Mouse (Mus musculus): ENCODE measurements at regions not wholly inside any gene's neighbourhood (a gene's known extent, or its start where the extent isn't known, plus 50 kb on each side); places are given as distances from the start of the nearest gene placed in this dataset.
A peak's percentile ranks its signal among the peaks of the same experiment; 100 is the strongest.

GRCm38 (mm10) chr3:42065962-42066361 is 323.6 kb downstream of the D3Ertd751e start:
- 63% methylated on average over 3 of the region's 3 CpGs for WGBS
- no peak for ATAC-seq (ENCODE audit: insufficient number of reproducible peaks, insufficient read depth, low FRiP score, low read depth)

GRCm38 (mm10) chr3:42067036-42067435 is 324.6 kb downstream of the D3Ertd751e start:
- Histone ChIP-seq H3K27ac (ENCODE audit: low read length) (no peak overlapping the region), H3K4me2 (replicated peaks; ENCODE audit: low read depth, low read length) (no peak overlapping the region), H3K36me3 (ENCODE audit: control insufficient read depth, insufficient read depth, low read length) (no peaks in the 10 kb centered on the region), H3K4me1 (ENCODE audit: control insufficient read depth, insufficient read depth, low read length) (no peaks in the 10 kb centered on the region), H3K4me3 (ENCODE audit: low read depth, low read length) (no peak overlapping the region), H3K9ac (replicated peaks; ENCODE audit: low read depth, low read length) (no peak overlapping the region), H3K9me3 (ENCODE audit: control insufficient read depth, low read depth, low read length) (no peaks in the 10 kb centered on the region), H3K27me3 (ENCODE audit: control insufficient read depth, insufficient read depth, low read length) (no peaks in the 10 kb centered on the region)
- 79% methylated on average over 5 of the region's 5 CpGs for WGBS
- ATAC-seq (ENCODE audit: insufficient number of reproducible peaks, insufficient read depth, low FRiP score, low read depth), result no peak

More at GRCm38 (mm10) chr3:42065962-42066361, 323.6 kb downstream of the D3Ertd751e start:
- H3K27ac ChIP-seq (ENCODE audit: low read length), result no peak overlapping the region
- no peaks in the 10 kb centered on the region for H3K4me1 ChIP-seq (ENCODE audit: control insufficient read depth, insufficient read depth, low read length)
- H3K4me3 ChIP-seq (ENCODE audit: low read depth, low read length), result no peak overlapping the region
- H3K4me2 ChIP-seq (replicated peaks; ENCODE audit: low read depth, low read length), result no peak overlapping the region
- H3K27me3 ChIP-seq (ENCODE audit: control insufficient read depth, insufficient read depth, low read length), result no peaks in the 10 kb centered on the region
- no peaks in the 10 kb centered on the region for H3K36me3 ChIP-seq (ENCODE audit: control insufficient read depth, insufficient read depth, low read length)
- no peaks in the 10 kb centered on the region for H3K9me3 ChIP-seq (ENCODE audit: control insufficient read depth, low read depth, low read length)
- H3K9ac ChIP-seq (replicated peaks; ENCODE audit: low read depth, low read length), result no peak overlapping the region

- 33% methylated on average over 11 of the region's 11 CpGs for WGBS
- Histone ChIP-seq H3K4me1 (ENCODE audit: control insufficient read depth, insufficient read depth, low read length) (no peaks in the 10 kb centered on the region), H3K4me3 (ENCODE audit: low read depth, low read length) (no peak overlapping the region), H3K9ac (replicated peaks; ENCODE audit: low read depth, low read length) (no peak overlapping the region), H3K9me3 (ENCODE audit: control insufficient read depth, low read depth, low read length) (no peaks in the 10 kb centered on the region), H3K4me2 (replicated peaks; ENCODE audit: low read depth, low read length) (0 out of 2 replicates have a peak overlapping the region, but pooled peaks have one; percentile 2), H3K27ac (ENCODE audit: low read length) (no peak overlapping the region), H3K27me3 (ENCODE audit: control insufficient read depth, insufficient read depth, low read length) (no peaks in the 10 kb centered on the region), H3K36me3 (ENCODE audit: control insufficient read depth, insufficient read depth, low read length) (no peaks in the 10 kb centered on the region)
- ATAC-seq (ENCODE audit: insufficient number of reproducible peaks, insufficient read depth, low FRiP score, low read depth), result no peak
These were observed 332.3 kb downstream of the D3Ertd751e start for GRCm38 (mm10) chr3:42074532-42075287.

DNA sequence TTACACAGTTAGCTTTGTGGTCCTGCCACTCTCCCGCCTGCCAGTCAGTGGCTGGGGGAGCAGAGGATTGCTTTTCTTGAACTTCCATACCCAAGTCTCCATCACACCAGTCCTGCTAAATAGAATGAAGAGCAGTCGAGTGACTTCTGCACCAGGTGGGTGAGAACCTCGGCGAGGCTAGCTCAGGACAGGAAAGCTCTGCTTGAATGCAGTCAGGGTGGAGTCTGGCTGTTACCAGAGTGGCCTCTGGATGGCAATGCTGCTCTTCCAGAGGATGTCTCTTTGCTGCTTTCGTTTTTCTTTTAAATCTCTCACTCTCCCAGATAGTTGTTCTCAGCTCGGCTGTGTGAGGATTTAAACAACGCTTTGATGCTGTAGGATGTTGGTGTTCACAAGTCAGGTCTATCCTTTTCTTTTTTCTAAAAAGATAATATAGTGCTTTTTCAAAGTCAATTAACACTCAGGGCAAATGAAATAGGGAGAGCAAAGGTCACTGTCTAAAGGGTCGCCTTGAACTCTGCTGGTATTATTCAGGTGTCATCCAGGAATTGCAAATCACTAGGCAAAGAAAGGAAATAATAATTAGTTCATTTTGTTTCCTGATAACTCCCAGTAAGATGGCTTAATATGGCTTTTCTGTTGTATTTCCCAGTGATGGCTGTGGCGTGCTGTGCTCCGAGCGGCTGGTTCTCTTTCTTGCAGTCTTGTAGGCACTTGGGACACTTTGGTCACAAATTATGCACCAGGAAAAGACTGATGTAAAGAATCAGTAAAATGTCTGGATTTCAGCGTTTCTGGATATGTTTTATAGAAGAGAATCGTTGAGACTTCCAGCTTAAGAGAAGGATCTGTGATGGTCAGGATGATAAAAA is 368.8 kb downstream of the D3Ertd751e start:
- Histone ChIP-seq H3K4me1 (ENCODE audit: control insufficient read depth, insufficient read depth, low read length) (no peaks in the 10 kb centered on the region), H3K27ac (ENCODE audit: low read length) (no peak overlapping the region), H3K4me3 (ENCODE audit: low read depth, low read length) (no peak overlapping the region), H3K9ac (replicated peaks; ENCODE audit: low read depth, low read length) (no peak overlapping the region), H3K9me3 (ENCODE audit: control insufficient read depth, low read depth, low read length) (no peaks in the 10 kb centered on the region), H3K27me3 (ENCODE audit: control insufficient read depth, insufficient read depth, low read length) (no peaks in the 10 kb centered on the region), H3K4me2 (replicated peaks; ENCODE audit: low read depth, low read length) (0 out of 2 replicates have a peak overlapping the region, but pooled peaks have one; percentile 6), H3K36me3 (ENCODE audit: control insufficient read depth, insufficient read depth, low read length) (no peaks in the 10 kb centered on the region)
- 39% methylated on average over 13 of the region's 13 CpGs for WGBS
- ATAC-seq (ENCODE audit: insufficient number of reproducible peaks, insufficient read depth, low FRiP score, low read depth), result 0 out of 2 replicates have a peak, but pooled peaks have one; percentile 37

DNA sequence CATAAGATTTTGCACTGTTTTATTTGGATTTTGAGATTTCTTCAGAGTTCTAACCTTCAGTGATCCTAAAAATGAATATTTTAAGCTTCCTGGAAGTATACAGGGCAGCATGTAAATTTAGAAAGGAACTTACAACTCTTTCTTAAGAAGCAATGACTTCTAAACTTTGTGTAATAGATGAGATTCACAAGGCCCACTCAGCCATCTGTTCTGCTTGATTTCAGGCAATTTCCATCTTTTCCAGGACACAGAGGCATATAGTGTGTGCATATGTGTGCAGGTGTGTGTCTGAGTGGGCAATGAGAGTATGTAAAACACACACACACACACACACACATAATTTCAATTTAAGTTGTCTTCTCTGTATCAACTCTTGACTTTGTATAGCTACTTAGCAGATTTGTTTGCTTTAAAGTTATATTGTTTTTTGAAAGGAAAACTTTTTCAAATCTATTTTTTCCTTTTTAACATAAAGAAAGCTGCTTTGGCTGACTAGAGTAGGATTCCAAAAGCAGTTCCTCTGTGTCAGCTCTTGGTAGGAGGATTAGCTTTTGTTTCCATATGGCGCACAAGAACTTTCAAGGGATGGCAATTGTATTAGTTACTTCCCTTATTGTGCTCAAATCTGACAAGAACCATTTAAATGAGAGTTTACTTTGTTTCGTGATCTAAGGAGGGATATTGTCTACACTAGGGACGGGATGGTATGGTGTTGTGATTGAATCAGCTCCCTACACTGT is 387.6 kb downstream of the D3Ertd751e start:
- no peaks in the 10 kb centered on the region for H3K4me1 ChIP-seq (ENCODE audit: control insufficient read depth, insufficient read depth, low read length)
- WGBS, result 87% methylated on average over 3 of the region's 3 CpGs
- no peaks in the 10 kb centered on the region for H3K27me3 ChIP-seq (ENCODE audit: control insufficient read depth, insufficient read depth, low read length)
- H3K4me3 ChIP-seq (ENCODE audit: low read depth, low read length), result no peak overlapping the region
- no peaks in the 10 kb centered on the region for H3K36me3 ChIP-seq (ENCODE audit: control insufficient read depth, insufficient read depth, low read length)
- H3K27ac ChIP-seq (ENCODE audit: low read length), result no peak overlapping the region
- no peak for ATAC-seq (ENCODE audit: insufficient number of reproducible peaks, insufficient read depth, low FRiP score, low read depth)
- no peak overlapping the region for H3K4me2 ChIP-seq (replicated peaks; ENCODE audit: low read depth, low read length)
- no peaks in the 10 kb centered on the region for H3K9me3 ChIP-seq (ENCODE audit: control insufficient read depth, low read depth, low read length)
- no peak overlapping the region for H3K9ac ChIP-seq (replicated peaks; ENCODE audit: low read depth, low read length)

DNA sequence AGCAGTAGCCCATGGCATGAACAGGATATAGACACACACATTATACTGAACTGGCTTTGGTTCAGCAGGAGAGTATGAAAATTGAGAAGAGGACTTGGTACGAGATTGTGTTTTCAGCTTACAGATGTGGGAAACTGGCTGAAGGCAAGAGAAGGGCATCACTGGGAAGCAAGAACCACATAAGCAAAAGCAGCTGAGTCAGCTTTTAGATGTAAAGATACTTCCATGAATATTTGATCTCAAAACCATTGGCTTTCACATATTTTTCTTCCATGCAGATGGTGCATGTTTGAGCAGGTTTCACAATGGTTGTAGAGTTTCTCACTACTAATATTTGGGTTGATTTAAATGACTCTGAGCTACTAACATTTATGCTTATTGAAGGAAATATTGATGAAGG is 389.9 kb downstream of the D3Ertd751e start:
- Histone ChIP-seq H3K36me3 (ENCODE audit: control insufficient read depth, insufficient read depth, low read length) (no peaks in the 10 kb centered on the region), H3K4me1 (ENCODE audit: control insufficient read depth, insufficient read depth, low read length) (no peaks in the 10 kb centered on the region), H3K27me3 (ENCODE audit: control insufficient read depth, insufficient read depth, low read length) (no peaks in the 10 kb centered on the region), H3K9me3 (ENCODE audit: control insufficient read depth, low read depth, low read length) (no peaks in the 10 kb centered on the region), H3K9ac (replicated peaks; ENCODE audit: low read depth, low read length) (no peak overlapping the region), H3K4me3 (ENCODE audit: low read depth, low read length) (no peak overlapping the region), H3K27ac (ENCODE audit: low read length) (no peak overlapping the region), H3K4me2 (replicated peaks; ENCODE audit: low read depth, low read length) (no peak overlapping the region)
- ATAC-seq (ENCODE audit: insufficient number of reproducible peaks, insufficient read depth, low FRiP score, low read depth), result no peak
- 95% methylated on average over 1 of the region's 1 CpGs for WGBS

GRCm38 (mm10) chr3:42153372-42153771 is 411.0 kb downstream of the D3Ertd751e start:
- Histone ChIP-seq H3K27me3 (ENCODE audit: control insufficient read depth, insufficient read depth, low read length) (no peaks in the 10 kb centered on the region), H3K4me1 (ENCODE audit: control insufficient read depth, insufficient read depth, low read length) (no peaks in the 10 kb centered on the region), H3K36me3 (ENCODE audit: control insufficient read depth, insufficient read depth, low read length) (no peaks in the 10 kb centered on the region), H3K4me3 (ENCODE audit: low read depth, low read length) (no peak overlapping the region), H3K9ac (replicated peaks; ENCODE audit: low read depth, low read length) (no peak overlapping the region), H3K4me2 (replicated peaks; ENCODE audit: low read depth, low read length) (no peak overlapping the region), H3K9me3 (ENCODE audit: control insufficient read depth, low read depth, low read length) (no peaks in the 10 kb centered on the region), H3K27ac (ENCODE audit: low read length) (no peak overlapping the region)
- ATAC-seq (ENCODE audit: insufficient number of reproducible peaks, insufficient read depth, low FRiP score, low read depth), result no peak
- WGBS, result 88% methylated on average over 3 of the region's 3 CpGs

GRCm38 (mm10) chr3:42154909-42155308 is 412.5 kb downstream of the D3Ertd751e start:
- Histone ChIP-seq H3K4me3 (ENCODE audit: low read depth, low read length) (no peak overlapping the region), H3K9me3 (ENCODE audit: control insufficient read depth, low read depth, low read length) (no peaks in the 10 kb centered on the region), H3K4me2 (replicated peaks; ENCODE audit: low read depth, low read length) (no peak overlapping the region), H3K9ac (replicated peaks; ENCODE audit: low read depth, low read length) (no peak overlapping the region), H3K36me3 (ENCODE audit: control insufficient read depth, insufficient read depth, low read length) (no peaks in the 10 kb centered on the region), H3K27me3 (ENCODE audit: control insufficient read depth, insufficient read depth, low read length) (no peaks in the 10 kb centered on the region), H3K27ac (ENCODE audit: low read length) (no peak overlapping the region), H3K4me1 (ENCODE audit: control insufficient read depth, insufficient read depth, low read length) (no peaks in the 10 kb centered on the region)
- ATAC-seq (ENCODE audit: insufficient number of reproducible peaks, insufficient read depth, low FRiP score, low read depth), result no peak
- WGBS, result 44% methylated on average over 4 of the region's 4 CpGs
